Mouse (Mus musculus): Measurements from ENCODE around the gene Spag17.

DNA sequence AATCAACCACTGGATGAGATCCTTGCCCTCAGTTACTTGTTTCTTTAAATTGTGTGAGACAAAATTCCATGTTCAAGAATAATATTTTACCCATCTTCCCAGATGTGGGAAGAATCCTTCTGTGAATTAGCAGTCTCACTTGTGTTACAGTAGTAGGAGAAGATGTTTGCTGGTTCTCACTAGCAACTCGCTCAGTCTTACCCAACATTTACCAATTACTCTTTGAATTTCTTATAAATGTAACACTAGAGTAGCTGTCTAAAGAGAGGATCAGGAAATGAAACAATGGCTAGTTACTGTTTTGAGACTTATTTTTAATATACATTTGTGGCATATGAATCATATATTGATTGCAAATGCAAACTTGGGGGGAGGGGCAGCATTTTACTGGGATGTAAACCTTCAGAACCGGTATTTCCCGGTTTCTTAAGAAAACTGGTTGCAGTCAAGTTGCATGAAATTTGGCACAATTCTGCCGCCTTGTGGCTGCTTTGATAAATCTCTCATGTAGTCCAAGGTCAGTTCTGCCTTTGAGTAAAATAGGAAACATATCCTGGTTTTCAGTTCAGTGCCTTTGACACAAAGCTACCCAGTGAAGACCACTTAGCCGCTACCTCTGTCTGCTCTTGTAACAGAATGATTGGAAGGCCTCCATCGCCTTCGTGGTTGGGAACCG is 53.5 kb downstream of the Spag17 start:
- TF ChIP-seq POLR2A (IDR thresholded peaks at IDR 0.05; ENCODE audit: control insufficient read depth, extremely low read depth, insufficient read depth, low read length, poor library complexity) (no peak), CTCF (IDR thresholded peaks at IDR 0.05; ENCODE audit: borderline replicate concordance, control insufficient read depth, extremely low read depth, insufficient read depth, low read length, poor library complexity) (no peak)

All from thymus, adult 2 months (tissue).